Mouse (Mus musculus): Measurements from ENCODE around the gene Myh14. TPM values are rescaled to one million over a fixed set of nuclear protein-coding genes. Genes with fewer than 3 reads are reported as not detected.

The Myh14 gene
- polyA plus RNA-seq, 1 experiment from 2014 or later, result 3.3 TPM

- Histone ChIP-seq H3K27ac (replicated peaks) (no peak overlapping the region), H3K36me3 (no peaks in the 10 kb centered on the region), H3K4me2 (no peak overlapping the region), H3K4me1 (replicated peaks) (peaks cover 10% of the 10 kb centered on the region), H3K9ac (no peak overlapping the region), H3K27me3 (peaks cover 28% of the 10 kb centered on the region), H3K9me3 (no peaks in the 10 kb centered on the region), H3K4me3 (no peak overlapping the region)
- no peak for ATAC-seq (ENCODE audit: low FRiP score, low read depth)
- 73% methylated on average over 13 of the region's 13 CpGs for WGBS
Observed at GRCm38 (mm10) chr7:44667996-44668738, 2.5 kb downstream of the Myh14 start.

DNA sequence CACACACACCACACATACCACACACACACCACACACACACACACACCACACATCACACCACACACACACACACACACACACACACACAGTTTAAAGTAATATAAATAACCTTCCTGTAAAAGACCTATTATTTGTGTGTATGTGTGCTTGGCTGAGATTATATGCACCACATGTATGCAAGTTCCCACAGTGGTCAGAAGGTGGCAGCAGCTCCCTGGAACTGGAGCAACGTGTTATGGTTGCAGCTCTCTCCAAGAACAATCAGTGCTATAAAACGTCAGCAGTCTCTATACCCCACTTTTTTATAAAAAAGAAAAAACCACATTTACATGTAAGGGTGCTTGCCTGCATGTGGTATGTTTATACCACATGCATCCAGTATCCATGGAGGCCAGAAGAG, 4.2 kb downstream of the Myh14 start:
- H3K36me3 ChIP-seq, result no peaks in the 10 kb centered on the region
- H3K4me1 ChIP-seq (replicated peaks), result peaks cover 10% of the 10 kb centered on the region
- no peaks in the 10 kb centered on the region for H3K9me3 ChIP-seq
- no peak overlapping the region for H3K9ac ChIP-seq
- H3K27me3 ChIP-seq, result peaks cover 19% of the 10 kb centered on the region
- WGBS, result 75% methylated on average over 2 of the region's 2 CpGs
- H3K4me2 ChIP-seq, result no peak overlapping the region
- no peak overlapping the region for H3K4me3 ChIP-seq
- no peak overlapping the region for H3K27ac ChIP-seq (replicated peaks)
- ATAC-seq (ENCODE audit: low FRiP score, low read depth), result no peak

DNA sequence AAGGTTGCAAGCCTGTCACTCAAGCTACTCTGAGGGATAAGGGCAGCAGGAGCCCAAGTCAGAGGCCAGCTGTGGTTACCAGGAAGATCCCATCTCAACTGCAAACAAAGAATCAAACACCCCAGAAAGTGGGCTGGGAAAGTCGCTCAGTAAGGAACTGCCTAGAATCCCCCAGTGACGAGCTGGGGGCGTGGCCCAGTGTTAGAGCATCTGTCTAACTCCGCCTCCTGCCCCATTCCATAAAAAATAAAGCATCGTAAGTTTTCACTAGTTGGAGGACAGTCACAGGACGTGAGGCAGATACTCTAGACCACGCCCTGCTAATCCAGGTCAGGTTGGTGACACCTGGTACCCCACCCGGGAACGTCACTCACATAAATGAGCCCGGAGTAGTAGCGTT, 5.9 kb downstream of the Myh14 start:
- H3K36me3 ChIP-seq, result no peaks in the 10 kb centered on the region
- no peak overlapping the region for H3K4me2 ChIP-seq
- no peak overlapping the region for H3K4me3 ChIP-seq
- no peaks in the 10 kb centered on the region for H3K4me1 ChIP-seq (replicated peaks)
- peaks cover 9% of the 10 kb centered on the region for H3K27me3 ChIP-seq
- H3K27ac ChIP-seq (replicated peaks), result no peak overlapping the region
- no peaks in the 10 kb centered on the region for H3K9me3 ChIP-seq
- no peak overlapping the region for H3K9ac ChIP-seq
- no peak for ATAC-seq (ENCODE audit: low FRiP score, low read depth)
- 44% methylated on average over 11 of the region's 11 CpGs for WGBS

DNA sequence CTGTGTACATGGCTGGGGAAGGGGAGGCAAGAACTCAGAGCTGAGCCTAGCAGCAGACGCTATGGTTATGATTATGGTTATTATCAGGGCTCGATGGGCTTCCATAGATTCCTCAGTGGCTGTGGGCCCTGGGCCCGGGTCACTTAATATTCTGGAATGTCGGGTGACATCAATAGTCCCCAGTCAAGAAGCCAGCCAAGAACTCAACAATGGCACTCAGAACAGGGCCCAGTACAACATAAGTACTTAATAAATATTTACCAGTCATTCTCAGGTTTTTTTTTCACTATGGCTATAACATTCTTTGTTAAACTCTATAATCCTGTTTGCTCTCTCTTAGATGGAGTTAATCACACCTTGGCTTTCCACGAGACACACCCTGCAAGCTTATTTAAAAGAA, 7.1 kb downstream of the Myh14 start:
- ATAC-seq (ENCODE audit: low FRiP score, low read depth), result no peak

GRCm38 (mm10) chr7:44662569-44662968, 8.1 kb downstream of the Myh14 start:
- Histone ChIP-seq H3K4me3 (no peak overlapping the region), H3K27me3 (no peaks in the 10 kb centered on the region), H3K9ac (no peak overlapping the region), H3K36me3 (no peaks in the 10 kb centered on the region), H3K9me3 (no peaks in the 10 kb centered on the region), H3K27ac (replicated peaks) (no peak overlapping the region), H3K4me2 (no peak overlapping the region), H3K4me1 (replicated peaks) (no peaks in the 10 kb centered on the region)
- WGBS, result 13% methylated on average over 3 of the region's 3 CpGs
- no peak for ATAC-seq (ENCODE audit: low FRiP score, low read depth)

More for the DNA sequence above, 7.1 kb downstream of the Myh14 start:
- Histone ChIP-seq H3K27ac (replicated peaks) (no peak overlapping the region), H3K27me3 (peaks cover 4% of the 10 kb centered on the region; the same call in 1 of the 2 replicates), H3K9ac (no peak overlapping the region), H3K4me1 (replicated peaks) (no peaks in the 10 kb centered on the region), H3K36me3 (no peaks in the 10 kb centered on the region), H3K4me2 (no peak overlapping the region), H3K9me3 (no peaks in the 10 kb centered on the region), H3K4me3 (no peak overlapping the region)
- 81% methylated on average over 5 of the region's 5 CpGs for WGBS

DNA sequence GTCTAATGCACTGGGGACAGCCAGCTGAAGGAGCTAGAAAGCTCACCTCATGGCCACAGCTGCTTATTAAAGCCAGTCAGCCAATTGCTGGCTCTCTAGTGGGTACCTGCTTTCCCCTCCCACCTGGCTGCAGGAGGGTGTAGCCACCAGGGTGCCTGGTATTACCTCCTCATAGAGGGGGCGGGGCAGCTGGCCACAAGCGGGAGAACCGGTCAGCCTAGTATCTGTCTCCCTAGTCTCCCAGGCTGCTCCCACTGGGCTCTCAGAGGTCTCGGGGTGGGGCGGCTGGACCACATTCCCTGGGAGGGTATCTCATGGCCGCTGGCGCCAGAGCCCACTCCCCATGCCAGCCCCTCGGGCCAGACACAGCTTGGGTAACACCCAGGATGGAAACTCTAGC, 8.5 kb downstream of the Myh14 start:
- H3K36me3 ChIP-seq, result no peaks in the 10 kb centered on the region
- no peak for ATAC-seq (ENCODE audit: low FRiP score, low read depth)
- H3K9ac ChIP-seq, result no peak overlapping the region
- H3K27ac ChIP-seq (replicated peaks), result no peak overlapping the region
- no peaks in the 10 kb centered on the region for H3K4me1 ChIP-seq (replicated peaks)
- no peaks in the 10 kb centered on the region for H3K9me3 ChIP-seq
- no peaks in the 10 kb centered on the region for H3K27me3 ChIP-seq
- no peak overlapping the region for H3K4me2 ChIP-seq
- H3K4me3 ChIP-seq, result no peak overlapping the region
- WGBS, result 15% methylated on average over 8 of the region's 8 CpGs

GRCm38 (mm10) chr7:44661219-44661618, 9.4 kb downstream of the Myh14 start:
- no peaks in the 10 kb centered on the region for H3K4me1 ChIP-seq (replicated peaks)
- H3K4me3 ChIP-seq, result no peak overlapping the region
- H3K27ac ChIP-seq (replicated peaks), result no peak overlapping the region
- no peaks in the 10 kb centered on the region for H3K36me3 ChIP-seq
- H3K4me2 ChIP-seq, result no peak overlapping the region
- no peak for ATAC-seq (ENCODE audit: low FRiP score, low read depth)
- 80% methylated on average over 5 of the region's 5 CpGs for WGBS
- H3K9me3 ChIP-seq, result no peaks in the 10 kb centered on the region
- no peak overlapping the region for H3K9ac ChIP-seq
- no peaks in the 10 kb centered on the region for H3K27me3 ChIP-seq

DNA sequence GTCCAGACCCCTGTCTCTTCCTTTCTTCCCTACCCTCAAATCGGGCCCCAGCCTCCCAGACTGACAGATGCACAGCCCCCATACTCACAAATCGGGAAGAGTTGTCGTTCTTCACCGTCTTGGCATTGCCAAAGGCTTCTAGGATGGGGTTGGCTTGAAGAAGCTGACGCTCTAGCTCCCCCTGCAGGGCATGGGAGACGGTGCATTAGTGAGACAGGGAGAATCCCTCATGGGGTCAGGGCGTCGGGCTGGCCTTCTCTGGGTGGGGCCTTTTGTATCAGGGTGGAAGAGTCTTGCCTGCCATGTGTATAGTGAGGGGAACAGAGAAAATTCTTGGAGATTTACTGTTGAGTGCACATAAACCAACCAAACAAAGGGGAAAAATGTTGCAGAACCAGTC, 15.1 kb downstream of the Myh14 start:
- H3K4me1 ChIP-seq (replicated peaks), result no peaks in the 10 kb centered on the region
- no peak overlapping the region for H3K4me3 ChIP-seq
- no peak overlapping the region for H3K27ac ChIP-seq (replicated peaks)
- no peaks in the 10 kb centered on the region for H3K36me3 ChIP-seq
- WGBS, result 15% methylated on average over 8 of the region's 8 CpGs
- no peaks in the 10 kb centered on the region for H3K9me3 ChIP-seq
- no peak overlapping the region for H3K4me2 ChIP-seq
- H3K27me3 ChIP-seq, result no peaks in the 10 kb centered on the region
- ATAC-seq (ENCODE audit: low FRiP score, low read depth), result no peak
- H3K9ac ChIP-seq, result no peak overlapping the region

DNA sequence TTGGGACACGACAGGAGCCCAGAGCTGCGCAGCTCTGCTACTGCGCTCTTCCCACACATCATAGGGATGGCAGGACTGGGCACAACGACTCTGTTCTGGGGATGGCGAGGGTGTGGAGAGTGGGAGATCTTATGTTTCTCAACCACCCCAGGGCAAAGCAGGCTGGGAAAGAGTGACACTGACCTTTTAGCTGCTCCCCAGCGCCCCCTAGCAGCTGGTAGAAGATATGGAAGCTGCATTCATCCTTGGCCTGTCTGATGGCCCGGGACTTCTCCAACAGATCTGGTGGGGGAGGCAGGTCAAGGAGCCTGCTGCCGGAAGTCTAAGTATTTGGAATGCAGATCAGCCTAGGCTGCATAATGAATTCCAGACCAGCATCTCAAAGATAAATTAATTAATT, 16.9 kb downstream of the Myh14 start:
- Histone ChIP-seq H3K9me3 (no peaks in the 10 kb centered on the region), H3K27ac (replicated peaks) (no peak overlapping the region), H3K27me3 (no peaks in the 10 kb centered on the region), H3K4me1 (replicated peaks) (no peaks in the 10 kb centered on the region), H3K9ac (no peak overlapping the region), H3K4me2 (no peak overlapping the region), H3K36me3 (no peaks in the 10 kb centered on the region), H3K4me3 (no peak overlapping the region)
- 50% methylated on average over 8 of the region's 8 CpGs for WGBS
- ATAC-seq (ENCODE audit: low FRiP score, low read depth), result no peak

GRCm38 (mm10) chr7:44651416-44651815, 19.2 kb downstream of the Myh14 start:
- H3K4me3 ChIP-seq, result no peak overlapping the region
- no peak overlapping the region for H3K4me2 ChIP-seq
- 81% methylated on average over 7 of the region's 7 CpGs for WGBS
- ATAC-seq (ENCODE audit: low FRiP score, low read depth), result no peak
- H3K9ac ChIP-seq, result no peak overlapping the region
- H3K27me3 ChIP-seq, result no peaks in the 10 kb centered on the region
- H3K27ac ChIP-seq (replicated peaks), result no peak overlapping the region
- no peaks in the 10 kb centered on the region for H3K9me3 ChIP-seq
- no peaks in the 10 kb centered on the region for H3K4me1 ChIP-seq (replicated peaks)
- H3K36me3 ChIP-seq, result no peaks in the 10 kb centered on the region

GRCm38 (mm10) chr7:44649990-44650389, 20.7 kb downstream of the Myh14 start:
- Histone ChIP-seq H3K4me2 (no peak overlapping the region), H3K36me3 (no peaks in the 10 kb centered on the region), H3K9me3 (no peaks in the 10 kb centered on the region), H3K27me3 (no peaks in the 10 kb centered on the region), H3K9ac (no peak overlapping the region), H3K4me1 (replicated peaks) (peaks cover 9% of the 10 kb centered on the region; the same call in 1 of the 2 replicates), H3K27ac (replicated peaks) (no peak overlapping the region), H3K4me3 (no peak overlapping the region)
- no peak for ATAC-seq (ENCODE audit: low FRiP score, low read depth)
- 12% methylated on average over 4 of the region's 4 CpGs for whole genome bisulfite sequencing

- 76% methylated on average over 8 of the region's 8 CpGs for WGBS
- no peak for ATAC-seq (ENCODE audit: low FRiP score, low read depth)
- H3K4me3 ChIP-seq, result no peak overlapping the region
Observed at GRCm38 (mm10) chr7:44649094-44649610, 21.5 kb downstream of the Myh14 start.

More at GRCm38 (mm10) chr7:44649094-44649610, 21.5 kb downstream of the Myh14 start:
- Histone ChIP-seq H3K4me2 (no peak overlapping the region), H3K36me3 (no peaks in the 10 kb centered on the region), H3K27me3 (peaks cover 3% of the 10 kb centered on the region; the same call in 1 of the 2 replicates), H3K9me3 (no peaks in the 10 kb centered on the region), H3K4me1 (replicated peaks) (peaks cover 9% of the 10 kb centered on the region; the same call in 1 of the 2 replicates), H3K27ac (replicated peaks) (no peak overlapping the region), H3K9ac (no peak overlapping the region)
